Mouse (Mus musculus): ENCODE results near the gene Mtr. TPM values are rescaled to one million over a fixed set of nuclear protein-coding genes. Genes with fewer than 3 reads are reported as not detected.

Gene Mtr
- polyA plus RNA-seq, 1 experiment: 9.8 TPM

DNA sequence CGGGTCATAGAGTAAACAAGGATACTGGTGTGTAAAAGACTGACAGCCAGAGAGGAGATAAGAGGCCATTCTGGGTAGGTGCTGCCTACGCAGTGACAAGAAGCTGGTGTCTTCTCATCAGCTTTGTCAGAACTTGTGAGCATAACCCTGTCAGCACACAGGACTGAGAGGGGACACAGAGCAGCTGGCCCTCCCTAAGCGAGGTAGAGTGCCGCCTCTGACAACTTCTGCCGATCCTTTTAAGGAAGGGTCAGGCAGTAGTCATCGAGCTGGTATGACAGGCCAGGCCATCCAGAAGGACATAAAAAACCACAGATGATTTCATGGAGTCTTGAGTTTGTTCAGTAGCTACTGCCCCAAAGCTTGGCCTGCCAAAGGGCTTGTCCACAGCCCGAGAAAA is 124.4 kb downstream of the Mtr start:
- no peaks in the 10 kb centered on the region for H3K27me3 ChIP-seq (ENCODE audit: control insufficient read depth, insufficient read depth, low read length)
- H3K4me3 ChIP-seq (ENCODE audit: control insufficient read depth, low read depth, low read length): no peak overlapping the region
- no peaks in the 10 kb centered on the region for H3K36me3 ChIP-seq (ENCODE audit: control insufficient read depth, insufficient read depth, low read length)
- TF ChIP-seq POLR2A (IDR thresholded peaks at IDR 0.05; ENCODE audit: control insufficient read depth, low read depth, low read length): no peak
- TF ChIP-seq CTCF (IDR thresholded peaks at IDR 0.05; ENCODE audit: control insufficient read depth, insufficient read depth, insufficient replicate concordance, low read depth, low read length): no peak
- no peaks in the 10 kb centered on the region for H3K4me1 ChIP-seq (ENCODE audit: control insufficient read depth, insufficient read depth, low read length)
- H3K27ac ChIP-seq (ENCODE audit: control insufficient read depth, insufficient read depth, low read depth, low read length): no peak overlapping the region

Other genes starting within 250 kb of the Mtr start
- 0.36 and 0.41 TPM in 2 replicates for gene Ryr2, start 151.2 kb downstream of the Mtr start, polyA plus RNA-seq (2012; rRNA removed)
- gene Actn2, start 82.6 kb upstream of the Mtr start, polyA plus RNA-seq (2012; rRNA removed): 5.0 and 6.5 TPM in 2 replicates
- 20.1 and 20.8 TPM in 2 replicates for gene Heatr1, start 136.9 kb upstream of the Mtr start, polyA plus RNA-seq (2012; rRNA removed)
- 114 and 115 TPM in 2 replicates for gene Lgals8, start 206.8 kb upstream of the Mtr start, polyA plus RNA-seq (2012; rRNA removed)

Measured in testis, adult 2 months (tissue).